Mouse (Mus musculus) fibroblast of lung, adult 2 months (primary cell): ENCODE measurements around the gene Ino80.

Experiments used
- DNase-seq: peaks from one replicate; pipeline ENCODE4 v3.0.0-alpha.2; 2011; ENCODE audit warnings: low read depth

The Ino80 gene

DNA sequence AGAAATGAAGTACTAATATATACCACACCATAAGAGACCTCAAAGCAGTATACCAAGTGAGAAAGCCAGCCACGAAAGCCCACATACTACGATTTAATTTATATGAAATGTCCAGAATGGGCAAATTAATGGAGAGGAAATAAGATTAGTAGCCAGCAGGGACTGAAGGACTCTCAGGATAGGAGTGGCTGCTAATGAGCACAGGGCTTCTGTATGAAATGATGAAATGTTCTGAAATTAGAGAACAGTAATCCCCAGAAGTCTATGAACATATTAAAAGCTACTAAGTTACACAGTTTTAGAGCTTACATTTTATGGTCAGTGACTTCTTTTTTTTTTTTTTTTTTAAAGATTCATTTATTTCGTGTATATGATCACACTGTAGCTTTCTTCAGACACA, 22.9 kb downstream of the Ino80 start:
- DNase-seq, result no peak

DNA sequence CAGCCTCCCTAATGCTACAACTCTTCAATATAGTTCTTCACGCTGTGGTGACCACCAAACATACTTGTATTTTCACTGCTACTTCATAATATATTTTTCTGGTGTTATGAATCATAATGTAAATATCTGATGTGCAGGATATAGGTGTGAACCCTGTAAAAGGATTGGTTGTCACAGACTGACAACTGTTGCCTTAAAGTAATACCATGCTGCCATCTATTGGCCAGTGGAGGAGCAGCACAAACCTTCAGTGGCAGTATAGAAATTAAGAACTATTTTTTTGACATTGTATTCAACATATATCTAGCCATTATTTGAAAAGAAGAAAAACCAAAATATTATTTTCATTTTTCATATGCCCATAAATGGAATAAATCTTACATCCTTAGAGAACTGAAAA, 40.5 kb downstream of the Ino80 start:
- DNase-seq, result peak; percentile 17

DNA sequence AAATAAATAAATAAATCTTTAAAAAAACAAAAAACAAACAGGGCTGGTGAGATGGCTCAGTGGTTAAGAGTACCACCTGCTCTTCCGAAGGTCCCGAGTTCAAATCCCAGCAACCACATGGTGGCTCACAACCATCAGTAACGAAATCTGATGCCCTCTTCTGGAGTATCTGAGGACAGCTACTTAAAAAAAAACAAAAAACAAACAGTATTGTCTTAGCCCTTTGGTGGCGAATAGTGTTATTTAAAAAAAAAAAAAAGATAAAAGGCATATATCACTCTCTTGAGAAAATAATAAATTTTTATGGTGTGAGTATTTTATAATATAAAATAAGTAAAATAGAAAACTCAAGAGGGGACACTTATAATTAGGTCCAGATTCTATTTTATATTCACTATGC, 41.0 kb downstream of the Ino80 start:
- no peak for DNase-seq

DNA sequence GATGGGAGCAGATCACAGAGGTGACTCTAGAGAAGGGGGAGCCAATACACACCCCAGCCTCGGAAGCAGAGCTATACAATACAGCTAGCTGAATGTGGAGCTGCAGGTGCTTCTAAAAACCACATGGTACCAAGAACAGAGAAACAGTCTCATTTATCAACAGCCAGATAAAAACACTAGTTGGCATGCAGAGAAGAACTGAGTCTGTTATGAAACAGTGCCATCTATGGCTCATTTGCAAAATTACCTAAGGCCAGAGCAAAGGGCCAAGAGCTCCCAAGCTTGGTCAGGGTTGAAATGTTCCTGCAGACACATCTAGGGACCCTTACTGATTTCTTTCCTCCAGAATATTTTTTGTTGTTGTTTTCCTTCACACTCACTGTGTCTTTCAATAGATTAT, 63.7 kb downstream of the Ino80 start:
- DNase-seq, result no peak

DNA sequence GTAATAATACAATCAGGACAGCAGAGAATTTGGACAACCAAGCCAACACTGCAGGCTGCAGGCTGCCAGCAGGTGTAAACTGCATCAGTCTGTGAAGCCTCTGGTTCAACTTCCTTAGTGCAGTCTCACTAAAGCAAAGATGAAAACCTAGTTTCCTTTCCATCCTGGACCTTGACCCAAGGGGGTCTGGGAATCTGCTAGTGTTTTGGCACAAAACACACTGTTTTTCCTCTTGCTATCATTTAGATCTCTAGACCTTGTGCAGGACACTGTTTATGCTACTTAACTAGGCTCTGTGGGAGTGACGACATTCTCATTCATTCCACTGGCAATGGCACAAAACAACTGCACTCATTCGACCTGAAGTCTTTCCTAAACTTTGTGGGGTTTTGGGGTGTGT, 65.8 kb downstream of the Ino80 start:
- no peak for DNase-seq

DNA sequence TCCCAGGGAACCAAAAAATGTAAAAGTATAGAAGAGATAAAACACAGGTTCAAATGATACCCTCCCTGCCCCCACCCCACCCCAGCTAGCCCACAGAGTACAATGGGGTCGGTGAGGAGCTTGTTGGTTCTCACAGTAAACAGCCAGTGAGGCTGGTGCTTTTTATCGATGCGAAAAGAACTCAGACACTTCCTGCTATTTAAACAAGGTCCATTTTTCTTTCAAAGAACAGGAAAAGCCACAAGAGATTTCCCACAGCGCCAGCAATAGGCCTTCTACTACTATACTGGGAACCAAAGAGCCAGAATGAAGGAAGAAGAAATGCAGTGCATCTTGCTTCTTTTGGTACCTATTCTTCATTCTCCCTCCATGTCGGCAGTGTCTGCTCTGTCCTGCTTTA, 66.5 kb downstream of the Ino80 start:
- no peak for DNase-seq

DNA sequence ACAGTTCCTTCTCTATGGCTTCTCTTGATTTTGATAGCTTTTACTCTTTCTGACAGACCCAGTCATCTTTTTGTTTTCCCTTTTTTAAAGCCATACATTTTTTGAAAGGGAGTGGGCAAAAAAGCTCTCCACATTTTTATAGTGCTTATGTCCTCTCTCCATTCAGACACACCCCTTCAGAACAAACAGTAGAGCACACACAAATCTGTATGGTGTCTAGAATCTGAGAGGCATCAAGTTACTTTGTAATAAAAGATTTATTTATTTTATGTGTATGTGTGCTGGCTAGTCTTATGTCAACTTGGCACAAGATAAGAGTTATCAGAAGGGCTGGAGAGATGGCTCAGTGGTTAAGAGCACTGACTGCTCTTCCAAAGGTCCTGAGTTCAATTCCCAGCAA, 68.8 kb downstream of the Ino80 start:
- DNase-seq, result no peak

DNA sequence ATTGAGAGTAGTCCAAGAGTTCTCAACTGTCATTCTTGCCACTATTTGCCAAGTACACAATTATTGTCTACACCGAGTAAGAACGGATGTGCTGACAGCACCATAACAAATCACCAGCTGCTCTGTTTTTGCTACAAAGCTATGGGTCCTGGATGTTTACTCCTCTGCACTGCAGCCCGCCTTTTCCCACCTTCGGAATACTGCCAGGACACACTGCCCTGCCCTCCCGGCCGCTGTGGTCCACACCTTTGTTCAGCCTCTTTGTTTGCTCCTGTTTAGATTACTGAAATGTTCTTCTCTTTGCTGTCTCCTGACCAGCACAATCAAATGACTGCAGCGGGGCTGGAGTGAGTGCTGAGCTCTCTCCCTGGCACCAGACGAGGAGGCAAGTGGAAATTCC, 69.2 kb downstream of the Ino80 start:
- no peak for DNase-seq

DNA sequence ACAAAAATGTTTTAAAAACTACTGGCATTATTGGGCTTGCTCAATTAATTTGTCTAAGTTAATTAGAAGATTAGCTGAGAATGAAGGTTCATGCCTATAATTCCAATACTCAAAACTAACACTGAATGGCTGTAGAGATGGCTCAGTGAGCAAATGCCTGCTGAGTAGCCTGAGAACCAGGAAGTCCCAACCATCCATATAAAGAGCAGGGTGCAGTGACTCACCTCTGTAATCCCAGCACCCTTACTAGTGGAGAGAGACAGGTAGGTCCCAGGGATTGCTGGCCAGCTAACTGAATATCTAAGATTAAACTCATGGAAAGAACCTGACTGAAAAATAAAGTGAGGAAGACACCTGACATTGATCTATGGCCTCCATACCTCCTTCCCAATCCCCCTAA, 78.2 kb downstream of the Ino80 start:
- DNase-seq, result no peak

DNA sequence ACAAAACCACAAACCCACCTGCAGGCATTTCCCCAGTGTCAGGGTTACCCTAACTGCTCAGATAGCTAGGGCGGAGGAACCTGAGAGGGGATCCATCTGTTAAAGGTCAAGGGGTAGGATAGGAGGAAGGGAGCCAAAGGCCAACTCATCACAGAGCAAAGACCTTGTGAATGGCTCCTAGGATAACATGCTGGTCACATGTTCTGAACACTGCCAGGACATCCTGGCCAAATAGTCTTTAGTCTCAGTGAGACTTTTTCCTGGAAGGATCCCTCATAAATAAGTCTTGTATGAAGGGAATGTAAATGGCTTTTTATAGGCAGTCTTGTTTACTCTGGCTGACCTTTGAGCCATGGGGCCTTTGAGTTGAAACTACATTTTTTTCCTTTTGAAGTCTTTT, 78.8 kb downstream of the Ino80 start:
- DNase-seq, result no peak

DNA sequence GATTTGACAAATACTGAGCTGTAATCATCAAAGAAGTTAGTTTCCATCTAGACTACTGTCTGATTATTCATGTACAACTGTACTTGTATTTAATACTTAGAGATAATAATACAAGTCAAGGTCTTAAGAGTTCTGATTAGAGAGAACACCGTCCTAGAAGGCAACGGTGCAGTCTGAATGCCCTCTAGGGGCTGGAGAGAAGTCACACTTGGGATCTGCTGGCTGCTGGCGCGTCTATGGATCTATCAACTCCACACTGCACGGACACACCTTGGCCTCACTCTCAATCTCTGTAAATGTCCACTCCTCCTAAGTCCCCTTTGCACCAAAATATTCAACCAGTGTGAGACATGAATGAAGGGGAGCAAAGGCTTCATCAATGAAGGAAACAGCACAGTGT, 79.2 kb downstream of the Ino80 start:
- DNase-seq, result no peak

DNA sequence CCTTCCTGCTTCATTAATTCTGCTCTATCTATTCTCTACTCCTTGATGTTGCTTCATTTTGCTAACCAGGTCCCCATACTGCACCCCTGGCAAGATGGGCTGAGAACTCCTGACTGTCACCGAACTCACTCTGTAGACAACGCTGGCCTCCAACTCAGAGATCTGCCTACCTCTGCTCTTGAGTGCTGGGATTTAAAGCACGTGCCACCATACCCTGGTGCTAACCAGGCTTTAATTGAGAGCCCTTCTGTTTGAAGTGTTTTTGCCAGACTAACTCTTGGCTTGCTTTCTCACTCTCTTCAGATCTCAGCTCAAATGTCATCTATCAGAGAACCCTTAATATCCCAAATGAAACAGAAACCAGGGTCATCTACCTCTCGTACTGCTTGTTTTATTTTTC, 87.5 kb downstream of the Ino80 start:
- DNase-seq, result no peak

DNA sequence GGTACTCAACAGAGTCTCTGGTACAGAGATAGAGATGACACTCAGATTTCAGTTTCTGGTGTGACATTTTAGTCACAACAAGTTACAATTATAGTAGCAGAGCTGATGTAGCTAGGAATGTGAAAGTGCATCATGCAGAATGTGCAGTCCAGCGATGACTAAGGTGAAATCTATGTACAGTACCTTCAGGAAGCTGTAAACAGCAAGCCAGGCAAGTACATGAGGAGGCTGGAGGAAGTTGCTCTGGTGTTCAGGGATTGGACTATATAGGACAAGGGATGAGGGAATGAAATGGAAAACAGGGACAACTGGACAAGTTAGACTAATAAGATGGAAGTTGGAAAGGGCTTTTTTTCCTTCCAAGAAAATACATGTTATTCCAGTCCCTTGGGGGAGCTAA, 89.2 kb downstream of the Ino80 start:
- DNase-seq, result no peak

DNA sequence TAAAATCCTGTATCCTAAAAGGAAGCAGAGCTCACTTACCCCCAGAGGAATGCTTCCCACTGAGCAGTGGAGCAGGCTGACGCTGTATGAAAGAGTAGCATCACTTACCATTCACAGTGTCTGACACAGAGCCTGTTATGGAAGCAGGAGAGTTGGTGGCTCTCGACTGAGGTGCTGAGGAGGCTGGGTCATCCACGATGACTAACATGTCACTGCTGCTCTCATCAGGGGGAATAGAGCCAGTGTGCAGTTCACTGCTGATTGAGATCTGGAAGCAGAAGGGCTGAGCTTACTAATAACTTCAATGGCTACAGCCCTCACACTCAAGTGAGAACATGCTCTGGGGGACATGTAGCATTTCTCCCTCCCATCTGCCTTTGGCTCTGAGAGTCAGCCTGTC, 98.0 kb downstream of the Ino80 start:
- no peak for DNase-seq

DNA sequence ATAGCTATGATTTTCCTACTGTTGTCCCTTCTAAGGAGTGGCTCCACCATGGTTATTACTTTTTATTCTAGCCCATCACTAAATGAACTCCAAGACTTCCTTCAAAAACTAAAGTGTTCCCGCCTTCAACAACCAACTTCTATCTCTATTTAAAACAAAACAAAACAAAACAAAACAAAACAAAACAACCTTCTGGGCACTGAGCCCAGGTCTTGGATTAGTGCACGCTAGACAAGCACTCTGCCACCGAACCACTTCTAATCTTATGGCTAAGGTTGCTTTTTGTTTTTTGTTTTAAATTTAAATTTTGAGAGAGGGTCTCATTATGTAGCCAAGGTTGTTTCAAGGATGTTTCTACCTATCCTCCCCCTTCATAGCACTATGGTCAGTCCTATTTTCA, 99.7 kb downstream of the Ino80 start:
- no peak for DNase-seq

DNA sequence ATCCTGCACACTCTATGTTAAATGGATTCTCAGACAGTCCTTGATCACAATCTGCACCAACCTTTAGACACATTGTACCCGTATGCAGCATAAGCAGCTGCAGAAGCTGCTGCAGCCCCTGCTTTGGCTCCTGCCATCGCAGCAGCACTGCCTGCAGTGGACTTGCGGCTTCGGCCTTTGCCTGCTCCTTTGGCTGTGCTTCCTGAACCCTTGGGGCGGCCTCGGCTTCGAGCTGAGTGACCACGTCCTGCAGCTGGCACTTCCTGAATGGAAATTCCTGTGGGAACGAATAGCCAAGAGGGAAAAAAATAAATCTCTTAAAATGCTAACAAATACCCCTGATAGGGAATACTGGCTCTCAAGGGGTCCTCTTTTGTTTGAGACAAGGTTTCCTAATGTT, 100.2 kb downstream of the Ino80 start:
- DNase-seq, result no peak

DNA sequence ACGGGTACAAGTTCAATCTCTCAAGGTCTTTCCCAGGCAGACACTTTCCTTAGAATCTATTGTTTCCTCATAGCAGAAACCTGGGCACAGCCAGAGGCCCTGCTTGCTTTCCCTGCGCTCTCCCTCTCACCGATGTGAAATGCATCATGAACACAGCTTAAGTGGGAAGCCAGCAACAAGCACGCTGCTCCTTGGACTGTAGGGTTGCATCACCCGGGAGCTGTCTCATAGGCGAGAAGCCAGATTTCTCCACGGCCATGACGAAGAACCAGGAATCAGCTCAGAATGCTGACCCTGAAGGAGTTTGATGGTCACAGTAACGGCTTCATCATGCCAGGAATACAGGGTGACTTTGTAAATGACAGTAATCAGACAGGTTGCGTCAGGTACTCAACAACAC, 107.4 kb downstream of the Ino80 start:
- DNase-seq, result no peak

DNA sequence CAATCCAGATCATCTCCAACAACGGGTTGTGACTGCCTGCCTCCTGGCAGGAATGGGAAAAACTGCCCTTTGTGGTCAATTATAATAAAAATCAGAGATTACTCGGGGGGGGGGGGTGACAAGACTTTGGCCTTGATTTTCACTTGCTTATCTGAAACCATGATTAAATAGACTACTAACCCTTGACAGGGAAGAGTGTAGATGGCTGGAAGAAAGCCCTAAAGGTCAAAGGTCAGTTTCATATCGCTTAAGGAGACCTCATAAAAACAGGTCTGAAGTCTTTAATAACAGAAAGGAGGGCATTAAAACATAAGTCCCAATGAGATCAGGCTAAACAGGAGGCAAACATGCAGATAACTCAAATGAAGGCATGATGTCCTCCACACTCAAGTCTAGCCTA, 110.1 kb downstream of the Ino80 start:
- no peak for DNase-seq

DNA sequence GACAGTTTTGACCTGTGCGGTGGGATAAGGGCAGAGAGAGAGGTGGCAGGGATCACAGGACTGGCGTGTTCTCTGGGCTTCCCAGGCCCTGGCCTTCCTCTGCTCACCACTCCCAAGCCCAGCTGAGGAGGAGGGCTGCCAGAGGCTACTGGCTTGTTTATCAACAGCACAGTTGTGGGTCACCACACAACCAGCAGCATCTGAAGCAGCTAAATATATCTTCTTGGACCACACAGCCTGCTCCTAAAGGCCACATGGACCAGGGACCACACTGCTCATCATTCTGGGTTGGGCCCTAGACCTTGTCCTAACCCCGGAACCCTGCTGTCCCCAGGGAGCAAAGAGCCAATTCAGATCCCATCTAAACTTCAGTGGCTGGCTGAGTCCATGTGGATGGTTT, 112.5 kb downstream of the Ino80 start:
- no peak for DNase-seq

DNA sequence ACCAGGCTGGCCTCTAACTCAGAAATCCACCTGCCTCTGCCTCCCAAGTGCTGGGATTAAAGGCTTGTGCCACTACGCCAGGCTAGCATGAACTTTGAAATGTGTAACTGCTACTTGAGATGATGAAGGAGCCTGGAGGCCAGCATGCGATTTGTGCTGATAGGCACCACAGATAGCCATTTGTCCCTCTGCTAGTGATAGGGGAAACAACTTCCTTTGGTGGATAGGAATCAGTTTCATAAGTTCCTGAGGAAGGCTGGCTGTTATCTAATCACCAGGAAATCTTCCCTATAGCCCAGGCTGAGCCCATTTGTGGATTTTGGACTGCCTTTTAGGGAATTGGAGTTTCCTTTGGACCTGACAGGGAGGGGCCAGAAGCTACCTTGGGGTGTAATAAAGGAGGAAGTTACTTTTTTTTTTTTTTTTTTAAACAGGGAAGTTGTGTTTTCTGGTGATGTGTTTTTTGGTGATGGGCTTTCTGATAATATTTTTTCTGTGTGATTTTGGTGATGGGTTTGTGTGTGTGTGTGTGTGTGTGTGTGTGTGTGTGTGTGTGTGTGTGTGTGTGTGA, 117.7 kb downstream of the Ino80 start:
- no peak for DNase-seq

DNA sequence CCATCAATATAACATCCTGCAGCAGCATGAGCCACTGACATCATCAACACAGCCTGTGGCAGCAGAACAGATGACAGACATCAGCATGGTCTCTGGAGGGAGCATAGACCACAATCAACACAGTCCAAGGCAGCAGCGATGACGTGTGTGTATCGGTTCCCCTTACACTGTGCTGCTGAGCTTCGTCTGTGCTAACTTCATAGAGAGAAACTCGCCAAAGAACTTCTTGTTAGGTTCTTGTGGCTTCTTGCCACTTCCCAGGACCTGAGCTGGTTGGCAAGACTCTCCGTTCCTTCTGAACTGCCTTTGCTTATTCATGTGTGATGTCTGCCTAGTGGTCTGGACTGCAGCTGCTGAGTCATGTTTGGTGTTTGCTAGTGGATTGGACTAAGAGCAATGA, 119.2 kb downstream of the Ino80 start:
- no peak for DNase-seq

DNA sequence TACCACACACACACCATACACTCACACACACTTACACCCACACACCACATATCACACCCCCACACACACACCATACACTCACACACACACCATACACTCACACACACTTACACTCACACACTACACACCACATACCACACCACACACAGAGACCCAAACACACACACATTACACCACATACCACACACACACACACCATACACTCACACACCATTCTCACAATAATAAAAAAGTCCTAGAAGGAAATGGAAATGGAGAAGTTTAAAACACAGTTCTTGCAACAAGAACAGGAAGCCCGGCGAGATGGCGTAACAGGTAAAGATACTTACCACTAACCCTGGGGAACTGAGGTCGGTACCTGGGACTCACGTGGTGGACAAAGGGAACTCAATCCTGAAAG, 120.7 kb downstream of the Ino80 start:
- no peak for DNase-seq

DNA sequence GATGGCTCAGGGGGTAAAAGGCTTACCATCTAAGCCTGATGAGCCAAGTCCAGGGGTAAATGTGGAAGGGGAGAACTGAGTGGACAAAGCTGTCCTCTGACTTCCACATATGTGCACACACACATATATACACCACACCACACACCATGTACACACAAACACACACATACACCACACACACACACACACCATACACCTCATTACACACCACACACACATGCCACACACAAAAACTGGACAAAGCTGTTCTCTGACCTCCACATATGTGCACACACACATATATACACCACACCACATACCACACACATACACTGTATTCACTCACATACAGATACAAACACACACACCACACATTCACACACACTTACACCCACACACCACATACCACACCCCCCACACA, 121.2 kb downstream of the Ino80 start:
- no peak for DNase-seq

DNA sequence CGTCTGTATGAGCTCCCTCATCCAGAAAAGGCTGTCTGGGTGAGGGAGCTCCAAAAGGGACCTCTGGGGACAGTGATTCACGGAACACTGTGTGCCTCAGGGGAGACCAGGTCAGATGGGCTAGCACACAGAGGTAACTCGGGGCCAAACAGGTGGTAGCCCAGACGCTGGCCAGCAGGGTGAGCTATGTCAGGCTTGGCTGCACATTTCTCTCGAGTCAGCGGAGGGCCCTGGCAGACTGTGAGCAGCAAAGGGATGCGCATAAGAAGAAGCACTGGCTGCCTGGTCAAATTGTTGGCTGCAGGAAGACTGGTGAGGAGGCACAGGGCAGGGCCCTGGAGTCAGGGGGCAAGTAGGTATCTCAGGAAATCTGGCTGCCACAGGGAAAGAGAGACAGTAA, 121.8 kb downstream of the Ino80 start:
- DNase-seq, result no peak

DNA sequence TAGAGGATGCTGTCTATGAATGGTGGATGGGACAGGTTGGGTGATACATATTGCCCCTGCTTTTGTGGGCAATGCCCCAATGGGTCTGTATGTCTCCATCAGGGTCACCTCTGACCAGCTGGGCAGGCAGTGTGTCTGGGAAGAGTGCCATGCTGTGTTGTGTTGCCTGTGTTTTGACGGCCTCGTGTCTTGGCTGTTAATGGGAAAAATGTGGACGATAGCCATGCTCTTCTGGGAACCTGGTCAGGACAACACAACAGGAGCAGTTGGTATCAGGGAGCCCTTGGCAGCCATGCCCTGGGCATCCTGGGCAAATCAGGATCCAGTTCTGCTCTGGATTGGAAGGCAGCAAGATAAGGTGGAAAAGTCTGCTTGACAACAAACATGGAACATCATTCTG, 122.4 kb downstream of the Ino80 start:
- no peak for DNase-seq
